Mouse (Mus musculus) bone marrow, adult 2 months (tissue): Measurements from ENCODE around the gene Wdtc1. TPM values are rescaled to one million over a fixed set of nuclear protein-coding genes. Genes with fewer than 3 reads are reported as not detected.
A peak's percentile ranks its signal among the peaks of the same experiment; 100 is the strongest.

Experiments used
- H3K27ac ChIP-seq: fragments of 200-500 bp; 2 replicates; pipeline ENCODE4 v1.5.1; 2012; ENCODE audit warnings: low read depth, mild to moderate bottlenecking, control low read depth, inconsistent platforms, low read length; ENCODE audit not compliant: control insufficient read depth, poor library complexity, insufficient read depth
- H3K4me1 ChIP-seq: fragments of 200-500 bp; 2 replicates; pipeline ENCODE4 v1.6.1; 2011; ENCODE audit warnings: low read length; ENCODE audit not compliant: control insufficient read depth, insufficient read depth
- H3K4me3 ChIP-seq: fragments of 200-500 bp; replicated peaks from 2 replicates; pipeline ENCODE3; 2011; ENCODE audit warnings: mild to moderate bottlenecking, low read depth, low read length, control low read depth; ENCODE audit not compliant: control insufficient read depth
- CTCF ChIP-seq: fragments of 200-500 bp; IDR thresholded peaks from 2 replicates; pipeline ENCODE4 v1.5.1; 2011; ENCODE audit warnings: low read length, control low read depth; ENCODE audit not compliant: control insufficient read depth, insufficient read depth
- POLR2A ChIP-seq: fragments of 200-500 bp; IDR thresholded peaks from 2 replicates; pipeline ENCODE4 v1.6.1; 2011; ENCODE audit warnings: low read depth, mild to moderate bottlenecking, control low read depth, low read length, borderline replicate concordance; ENCODE audit not compliant: control insufficient read depth
- WGBS: fragments of 180-500 bp; shearing (Covaris S2); methylation state at CpG from one replicate; pipeline ENCODE4 v1.1.7; 2018; 5-methylcytosine and 5-hydroxymethylcytosine counted together
- polyA plus RNA-seq: library from polyadenylated mRNA; stranded (reverse); fragments of >200 nt; gene quantifications from 2 replicates; pipeline ENCODE4 v1.2.4, GENCODE M21; 2011; ENCODE audit warnings: low replicate concordance; ENCODE audit not compliant: missing spikeins, insufficient read depth, insufficient read length

Gene Wdtc1
- polyA plus RNA-seq, 1 experiment: 14.6 TPM

- Histone ChIP-seq H3K4me3 (no peak overlapping the region), H3K4me1 (peaks cover 3% of the 10 kb centered on the region; the same call in 1 of the 2 replicates), H3K27ac (no peak overlapping the region)
- TF ChIP-seq POLR2A (no peak), CTCF (no peak)
- 90% methylated on average over 6 of the region's 6 CpGs for WGBS
Measured at GRCm38 (mm10) chr4:133380532-133380931, 27.3 kb upstream of the Wdtc1 start.

GRCm38 (mm10) chr4:133379861-133380260 is 26.6 kb upstream of the Wdtc1 start:
- TF ChIP-seq CTCF (no peak), POLR2A (no peak)
- Histone ChIP-seq H3K4me3 (no peak overlapping the region), H3K4me1 (peaks cover 3% of the 10 kb centered on the region; the same call in 1 of the 2 replicates), H3K27ac (no peak overlapping the region)
- WGBS: 51% methylated on average over 3 of the region's 3 CpGs

GRCm38 (mm10) chr4:133379046-133379347 is 25.7 kb upstream of the Wdtc1 start:
- 71% methylated on average over 5 of the region's 5 CpGs for WGBS
- H3K4me3 ChIP-seq: no peak overlapping the region
- peaks cover 5% of the 10 kb centered on the region; the same call in 1 of the 2 replicates for H3K4me1 ChIP-seq
- no peak overlapping the region; the same call in 1 of the 2 replicates for H3K27ac ChIP-seq
- TF ChIP-seq POLR2A (no peak), CTCF (no peak)

DNA sequence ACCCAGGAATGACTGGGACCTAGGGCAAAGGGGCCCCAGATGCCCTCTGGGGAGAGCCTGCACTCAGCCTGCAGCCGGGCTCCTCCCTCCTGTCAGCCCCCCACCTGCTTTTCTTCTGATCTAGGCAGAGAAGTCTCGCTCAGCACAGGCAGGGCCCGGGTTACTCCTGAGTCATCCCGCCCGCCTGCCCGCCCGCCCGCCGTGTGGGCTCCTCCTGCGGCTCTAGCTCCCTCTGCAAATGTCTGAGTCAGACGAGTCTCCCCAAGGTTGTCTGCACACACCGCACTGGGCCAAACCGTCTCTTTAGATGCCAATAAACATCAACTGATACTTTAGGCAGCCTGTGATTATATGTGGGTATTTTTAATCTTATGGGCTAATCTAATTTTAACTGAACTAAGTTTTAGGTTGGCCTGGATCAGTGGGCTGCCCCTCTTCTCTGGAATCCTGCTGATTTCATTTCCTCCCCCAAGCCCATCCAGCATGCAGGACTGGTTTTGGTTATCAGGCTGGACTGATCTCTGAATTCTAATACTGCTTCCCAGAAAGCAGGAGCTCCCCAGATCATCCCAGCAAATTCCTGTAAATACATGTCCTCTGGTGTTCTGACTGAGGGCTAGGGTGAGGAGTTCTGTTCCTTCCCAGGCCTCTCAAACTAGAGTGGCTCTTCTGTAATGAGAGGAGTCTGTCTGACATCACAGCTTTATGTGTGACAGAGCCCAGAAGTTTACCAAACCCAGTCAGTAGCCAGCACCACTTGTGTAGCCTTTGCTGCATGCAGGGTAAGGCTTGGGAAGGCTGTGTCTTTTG is 25.2 kb upstream of the Wdtc1 start:
- TF ChIP-seq CTCF: no peak
- no peak for TF ChIP-seq POLR2A
- Histone ChIP-seq H3K4me1 (peaks cover 5% of the 10 kb centered on the region; the same call in 1 of the 2 replicates), H3K4me3 (no peak overlapping the region), H3K27ac (peak overlapping the region; percentile 30; the same call in 1 of the 2 replicates)
- 21% methylated on average over 13 of the region's 13 CpGs for WGBS

DNA sequence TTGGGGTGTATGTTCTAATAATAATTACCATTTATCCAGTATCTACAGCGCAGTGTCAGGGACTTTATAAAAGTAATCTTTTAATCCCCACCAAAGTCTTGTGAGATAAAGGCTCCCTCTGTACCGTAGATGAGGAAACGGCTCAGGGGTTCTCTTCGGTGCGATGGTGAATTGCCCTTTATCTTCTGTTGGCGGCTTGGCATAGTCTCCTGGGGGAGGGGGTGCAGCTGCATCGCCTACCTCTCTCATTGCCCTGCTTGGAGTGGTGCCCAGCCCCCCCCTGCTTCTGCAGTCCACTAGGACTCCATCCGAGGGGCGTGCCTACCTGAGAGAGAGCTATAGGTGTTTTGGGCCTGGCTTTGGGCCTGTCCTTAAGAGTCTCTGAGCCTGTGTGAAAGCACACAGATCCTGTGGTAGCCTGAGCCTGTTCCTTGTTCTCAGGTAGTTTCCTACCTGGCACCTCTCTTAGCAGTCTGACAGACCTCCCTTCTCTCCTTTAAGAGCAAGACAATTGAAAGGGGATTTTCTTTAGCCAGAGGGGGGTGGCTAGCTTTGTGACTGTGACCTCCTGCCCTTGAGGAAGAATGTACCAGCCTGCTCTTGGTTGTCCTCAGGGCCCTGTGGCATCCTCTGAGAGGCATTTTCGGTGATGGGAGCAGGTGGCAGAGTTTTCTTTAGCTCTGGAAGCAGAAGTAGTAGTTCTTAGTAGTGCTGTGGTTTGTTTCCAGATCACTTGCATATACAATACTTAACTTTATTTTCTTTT is 22.7 kb upstream of the Wdtc1 start:
- no peak for TF ChIP-seq CTCF
- WGBS: 60% methylated on average over 10 of the region's 10 CpGs
- no peak overlapping the region; the same call in 1 of the 2 replicates for H3K27ac ChIP-seq
- no peak overlapping the region for H3K4me3 ChIP-seq
- peaks cover 5% of the 10 kb centered on the region; the same call in 1 of the 2 replicates for H3K4me1 ChIP-seq

- Histone ChIP-seq H3K4me3 (no peak overlapping the region), H3K4me1 (peaks cover 7% of the 10 kb centered on the region; the same call in 1 of the 2 replicates), H3K27ac (no peak overlapping the region)
- TF ChIP-seq CTCF (no peak), POLR2A (no peak)
- 57% methylated on average over 4 of the region's 4 CpGs for WGBS
Measured at GRCm38 (mm10) chr4:133374011-133374410, 20.7 kb upstream of the Wdtc1 start.

DNA sequence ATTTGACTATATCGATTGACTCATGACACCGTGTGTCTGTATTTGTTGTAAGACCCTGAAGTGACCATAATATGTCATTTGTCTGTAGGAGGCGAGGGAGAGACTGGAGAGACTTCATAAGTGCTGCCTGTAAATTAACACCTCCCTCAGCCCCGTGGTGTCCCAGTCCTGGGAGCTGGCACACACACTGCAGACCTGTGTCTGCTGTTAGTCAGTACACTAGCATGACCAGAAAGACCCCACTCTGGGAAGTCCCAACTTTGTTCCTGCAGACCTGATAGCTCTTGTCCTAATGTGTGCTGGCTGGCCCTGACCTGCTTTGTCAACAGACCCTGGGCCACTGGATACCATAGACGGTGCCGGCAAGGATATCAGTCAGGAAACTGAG is 19.0 kb upstream of the Wdtc1 start:
- Histone ChIP-seq H3K4me1 (peaks cover 4% of the 10 kb centered on the region; the same call in 1 of the 2 replicates), H3K27ac (no peak overlapping the region), H3K4me3 (no peak overlapping the region)
- 68% methylated on average over 6 of the region's 6 CpGs for WGBS
- no peak for TF ChIP-seq CTCF
- TF ChIP-seq POLR2A: no peak

- Histone ChIP-seq H3K27ac (peak overlapping the region; percentile 24), H3K4me1 (peaks cover 4% of the 10 kb centered on the region; the same call in 1 of the 2 replicates), H3K4me3 (peak overlapping the region; percentile 90)
- WGBS: 18% methylated on average over 7 of the region's 7 CpGs
- TF ChIP-seq POLR2A: no peak
- TF ChIP-seq CTCF: no peak
Measured at GRCm38 (mm10) chr4:133371621-133372277, 18.5 kb upstream of the Wdtc1 start.
